In genomic region chr13:15326146-15326545, GRCm38 (mm10) we compare ENCODE assay signal across 19 mouse cellular contexts.
DNase-seq lines count a peak whose midpoint lies in the region; ATAC-seq and TF ChIP-seq lines count a peak whose summit lies in the region.
"Had no signal": no experiment of that assay in that cellular context is flagged by ENCODE, and none has a peak within 500 bp of the region (broad histone marks: within the 10 kb centered on the region; RNA-seq: fewer than 3 reads in every experiment).

No protein-coding gene starts in this region.

- H3K4me1 ChIP-seq in heart, embryonic 10.5 days, result no peaks in the 10 kb centered on the region
- H3K4me1 ChIP-seq in hindbrain, postnatal 0 days (ENCODE audit: insufficient read depth, low read length), result no peaks in the 10 kb centered on the region
- H3K4me1 ChIP-seq in hindbrain, embryonic 12.5 days, result no peaks in the 10 kb centered on the region
- no peaks in the 10 kb centered on the region for H3K4me1 ChIP-seq in embryonic facial prominence, embryonic 14.5 days (ENCODE audit: control insufficient read depth, insufficient read depth, low read length)
- H3K4me1 ChIP-seq: hindbrain, embryonic 15.5 days; megakaryocyte, embryonic 14.5 days; midbrain, embryonic 15.5 days had no signal

- no peak for TF ChIP-seq CTCF in hindbrain, postnatal 0 days (IDR thresholded peaks at IDR 0.05; ENCODE audit: low read depth)

- no peak overlapping the region for H3K27ac ChIP-seq in heart, embryonic 10.5 days
- no peak overlapping the region for H3K27ac ChIP-seq in hindbrain, postnatal 0 days
- H3K27ac ChIP-seq in hindbrain, embryonic 12.5 days, result no peak overlapping the region
- no peak overlapping the region for H3K27ac ChIP-seq in embryonic facial prominence, embryonic 14.5 days (replicated peaks; ENCODE audit: low read depth, low read length)
- H3K27ac ChIP-seq: embryonic facial prominence, embryonic 13.5 days; hindbrain, embryonic 15.5 days; midbrain, embryonic 15.5 days had no signal

- no peak for TF ChIP-seq POLR2A in myocyte (IDR thresholded peaks at IDR 0.05; ENCODE audit: insufficient read length, low read depth)

- H3K4me3 ChIP-seq in heart, embryonic 10.5 days, result no peak overlapping the region
- H3K4me3 ChIP-seq in hindbrain, postnatal 0 days (ENCODE audit: low read length), result no peak overlapping the region
- H3K4me3 ChIP-seq in hindbrain, embryonic 12.5 days, result no peak overlapping the region
- H3K4me3 ChIP-seq in embryonic facial prominence, embryonic 14.5 days (ENCODE audit: low read depth, low read length), result no peak overlapping the region
- H3K4me3 ChIP-seq in myocyte, result no peak overlapping the region
- H3K4me3 ChIP-seq: embryonic facial prominence, embryonic 13.5 days; hindbrain, embryonic 15.5 days; megakaryocyte, embryonic 14.5 days; midbrain, embryonic 15.5 days had no signal

- H3K27me3 ChIP-seq in heart, embryonic 10.5 days (ENCODE audit: insufficient read depth, poor library complexity, severe bottlenecking), result no peaks in the 10 kb centered on the region
- H3K27me3 ChIP-seq in hindbrain, postnatal 0 days (ENCODE audit: insufficient read depth, low read length), result no peaks in the 10 kb centered on the region
- no peaks in the 10 kb centered on the region for H3K27me3 ChIP-seq in hindbrain, embryonic 12.5 days
- no peaks in the 10 kb centered on the region for H3K27me3 ChIP-seq in embryonic facial prominence, embryonic 14.5 days (replicated peaks; ENCODE audit: control insufficient read depth, insufficient read depth, low read length)
- no peaks in the 10 kb centered on the region for H3K27me3 ChIP-seq in myocyte (ENCODE audit: control insufficient read depth, insufficient read depth, insufficient read length)
- H3K27me3 ChIP-seq: embryonic facial prominence, embryonic 13.5 days; hindbrain, embryonic 15.5 days; megakaryocyte, embryonic 14.5 days; midbrain, embryonic 15.5 days had no signal

- no peak overlapping the region for H3ac ChIP-seq in myocyte (ENCODE audit: control insufficient read depth, insufficient read length)

- H3K36me3 ChIP-seq in heart, embryonic 10.5 days, result no peaks in the 10 kb centered on the region
- H3K36me3 ChIP-seq in hindbrain, postnatal 0 days (ENCODE audit: insufficient read depth, low read length), result no peaks in the 10 kb centered on the region
- H3K36me3 ChIP-seq in hindbrain, embryonic 12.5 days, result no peaks in the 10 kb centered on the region
- H3K36me3 ChIP-seq in embryonic facial prominence, embryonic 14.5 days (ENCODE audit: control insufficient read depth, insufficient read depth, low read length), result no peaks in the 10 kb centered on the region
- no peaks in the 10 kb centered on the region for H3K36me3 ChIP-seq in myocyte (ENCODE audit: control insufficient read depth, insufficient read depth)
- H3K36me3 ChIP-seq: embryonic facial prominence, embryonic 13.5 days; hindbrain, embryonic 15.5 days; midbrain, embryonic 15.5 days had no signal

- ATAC-seq in hindbrain, postnatal 0 days, result peak; percentile 55
- ATAC-seq in hindbrain, embryonic 12.5 days (ENCODE audit: low FRiP score), result no peak
- ATAC-seq in embryonic facial prominence, embryonic 14.5 days (ENCODE audit: low read depth), result peak; percentile 41; the same call in 1 of the 2 replicates
- ATAC-seq: forebrain, embryonic 16.5 days; liver, postnatal 0 days; midbrain, embryonic 15.5 days had no signal

- no peak overlapping the region for H3K9ac ChIP-seq in hindbrain, postnatal 0 days (replicated peaks; ENCODE audit: low read length)
- H3K9ac ChIP-seq in hindbrain, embryonic 12.5 days, result no peak overlapping the region
- no peak overlapping the region for H3K9ac ChIP-seq in embryonic facial prominence, embryonic 14.5 days (ENCODE audit: low read depth, low read length)
- H3K9ac ChIP-seq: embryonic facial prominence, embryonic 13.5 days; hindbrain, embryonic 15.5 days; liver, postnatal 0 days; midbrain, embryonic 15.5 days had no signal

- DNase-seq in heart, adult 11 months, result peak; percentile 88
- DNase-seq in heart, embryonic 10.5 days (ENCODE audit: low spot score), result no peak
- peak; percentile 10 for DNase-seq in hindbrain, postnatal 0 days (ENCODE audit: low spot score)
- peak; percentile 43 for DNase-seq in embryonic facial prominence, embryonic 14.5 days (ENCODE audit: low spot score)
- no peak for DNase-seq in lung, adult 18-20 months
- DNase-seq: adrenal gland, postnatal 10 days; gastrocnemius, postnatal 25 days; kidney, adult 11 months; liver, postnatal 0 days; right cerebral cortex, postnatal 14 days; spleen, adult 18-20 months; thymus, postnatal 4 days had no signal

- no peaks in the 10 kb centered on the region for H3K79me2 ChIP-seq in myocyte (ENCODE audit: control insufficient read depth, insufficient read depth)

- WGBS in heart, embryonic 10.5 days, result 72% methylated on average over 3 of the region's 3 CpGs
- WGBS in hindbrain, postnatal 0 days, result 58% methylated on average over 3 of the region's 3 CpGs
- 91% methylated on average over 3 of the region's 3 CpGs for WGBS in hindbrain, embryonic 12.5 days
- WGBS in embryonic facial prominence, embryonic 14.5 days, result 62% methylated on average over 3 of the region's 3 CpGs

- no peaks in the 10 kb centered on the region for H3K9me3 ChIP-seq in heart, embryonic 10.5 days
- no peaks in the 10 kb centered on the region for H3K9me3 ChIP-seq in hindbrain, postnatal 0 days (ENCODE audit: low read length)
- no peaks in the 10 kb centered on the region for H3K9me3 ChIP-seq in hindbrain, embryonic 12.5 days (replicated peaks)
- H3K9me3 ChIP-seq in embryonic facial prominence, embryonic 14.5 days (ENCODE audit: control insufficient read depth, low read length), result peaks cover 6% of the 10 kb centered on the region; the same call in 1 of the 2 replicates
- H3K9me3 ChIP-seq: embryonic facial prominence, embryonic 13.5 days; hindbrain, embryonic 15.5 days; midbrain, embryonic 15.5 days had no signal

- no peak overlapping the region for H3K4me2 ChIP-seq in hindbrain, postnatal 0 days (ENCODE audit: low read depth, low read length)
- no peak overlapping the region for H3K4me2 ChIP-seq in hindbrain, embryonic 12.5 days (replicated peaks)
- no peak overlapping the region for H3K4me2 ChIP-seq in embryonic facial prominence, embryonic 14.5 days (ENCODE audit: low read depth, low read length)
- H3K4me2 ChIP-seq in myocyte (ENCODE audit: low read depth), result no peak overlapping the region
- H3K4me2 ChIP-seq: embryonic facial prominence, embryonic 13.5 days; hindbrain, embryonic 15.5 days; midbrain, embryonic 15.5 days had no signal

TF ChIP-seq in myocyte, 11 proteins besides CTCF, POLR2A, EP300 and RAD21:
- TF ChIP-seq MYOD1 (IDR thresholded peaks at IDR 0.05; ENCODE audit: control insufficient read depth in 1 of 3, insufficient read length in 2 of 3, low read depth in 2 of 3) (peak in 2 of 3 experiments; percentile 4 to 50), MYOG (IDR thresholded peaks at IDR 0.05; ENCODE audit: control insufficient read depth in 1 of 3, insufficient read depth in 1 of 3, insufficient read length in 2 of 3, low read depth in 2 of 3) (peak in 1 of 3 experiments; percentile 7), TCF12 (IDR thresholded peaks at IDR 0.05; ENCODE audit: insufficient read depth, poor library complexity, severe bottlenecking) (no peak), CEBPB (IDR thresholded peaks at IDR 0.05; ENCODE audit: insufficient read depth, poor library complexity, severe bottlenecking) (no peak)
TF ChIP-seq in myocyte: peak in this region for 2.

Comparison
In these comparisons a context has a peak if more than half of its experiments do, and no peak if none do; other contexts are left out.
1. DNase-seq: peak in heart, adult 11 months (single experiment), hindbrain, postnatal 0 days (single experiment) and embryonic facial prominence, embryonic 14.5 days (single experiment); none in heart, embryonic 10.5 days (single experiment) and lung, adult 18-20 months (0 of 2).